Mouse (Mus musculus) lung, postnatal 25 days (tissue): Measurements from ENCODE around the gene Mtmr12.
"Not testable (repeated sequence)": the region's sequence is repeated elsewhere in the genome, so short reads cannot be mapped to it uniquely, and the experiment has no call there.

Experiments used
- DNase-seq: peaks from one replicate; pipeline ENCODE4 v3.0.0; 2022; ENCODE audit warnings: low spot score

The Mtmr12 gene

DNA sequence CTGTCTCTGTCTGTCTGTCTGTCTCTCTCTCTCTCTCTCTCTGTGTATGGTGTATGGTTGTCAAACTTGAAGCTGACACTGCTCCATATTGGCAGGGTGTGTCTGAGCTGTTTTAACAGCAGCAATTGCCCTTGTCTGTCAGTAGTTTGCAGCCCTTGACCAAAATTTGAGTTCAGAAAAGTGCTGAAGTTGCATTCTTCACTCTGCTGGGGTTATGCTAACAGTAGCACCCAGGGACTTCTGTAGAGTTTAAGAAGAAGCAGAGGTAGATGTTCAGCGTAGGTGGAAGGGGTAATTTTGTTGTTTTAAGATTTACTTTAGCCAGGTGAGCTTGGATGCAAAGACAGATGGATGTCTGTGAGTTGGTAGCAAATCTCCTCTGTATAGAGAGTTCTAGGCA, 7.4 kb downstream of the Mtmr12 start:
- DNase-seq, result no peak

- no peak for DNase-seq
These were observed 9.9 kb downstream of the Mtmr12 start for GRCm38 (mm10) chr15:12214531-12215414.

- no peak for DNase-seq
These were observed 10.5 kb downstream of the Mtmr12 start for GRCm38 (mm10) chr15:12215415-12215718.

DNA sequence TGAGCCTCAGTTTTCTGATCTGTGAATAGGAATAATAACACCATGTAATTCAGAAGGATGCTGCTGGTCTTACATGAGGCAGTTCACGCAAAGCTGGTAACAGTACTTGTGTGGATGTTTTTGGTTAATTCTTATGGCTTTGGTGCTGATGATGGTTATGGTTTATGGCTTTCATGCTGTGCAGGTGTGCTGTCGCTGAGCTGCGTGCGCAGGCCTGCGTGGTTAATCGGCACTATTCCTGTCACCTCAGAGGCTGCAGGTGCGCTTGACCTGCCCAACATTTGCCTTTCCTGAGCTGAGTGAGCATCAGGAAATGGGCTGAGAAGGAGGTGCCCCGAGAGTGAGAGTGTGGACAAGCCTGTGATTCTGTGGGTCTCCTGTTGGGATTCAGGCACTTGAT, 11.3 kb downstream of the Mtmr12 start:
- no peak for DNase-seq

DNA sequence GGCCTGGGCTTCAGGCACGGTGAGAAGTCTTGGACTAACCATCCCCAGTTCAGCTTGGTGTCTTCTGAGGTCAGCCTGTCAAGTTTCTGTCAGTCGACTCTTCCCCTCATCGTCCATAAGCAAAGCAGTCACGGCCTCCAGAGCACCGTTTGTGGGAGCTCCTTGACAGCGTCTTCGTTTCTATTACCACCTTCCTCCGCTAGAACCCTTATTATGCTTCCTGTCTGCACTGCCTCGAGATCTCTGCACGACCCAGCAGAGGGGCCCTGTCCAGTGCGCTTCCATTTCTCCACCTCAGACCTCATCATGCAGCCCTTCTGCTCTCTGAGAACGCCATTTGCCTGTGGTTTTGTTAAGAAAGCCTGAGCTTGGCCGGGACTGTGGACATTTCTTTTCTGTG, 12.0 kb downstream of the Mtmr12 start:
- DNase-seq, result no peak

DNA sequence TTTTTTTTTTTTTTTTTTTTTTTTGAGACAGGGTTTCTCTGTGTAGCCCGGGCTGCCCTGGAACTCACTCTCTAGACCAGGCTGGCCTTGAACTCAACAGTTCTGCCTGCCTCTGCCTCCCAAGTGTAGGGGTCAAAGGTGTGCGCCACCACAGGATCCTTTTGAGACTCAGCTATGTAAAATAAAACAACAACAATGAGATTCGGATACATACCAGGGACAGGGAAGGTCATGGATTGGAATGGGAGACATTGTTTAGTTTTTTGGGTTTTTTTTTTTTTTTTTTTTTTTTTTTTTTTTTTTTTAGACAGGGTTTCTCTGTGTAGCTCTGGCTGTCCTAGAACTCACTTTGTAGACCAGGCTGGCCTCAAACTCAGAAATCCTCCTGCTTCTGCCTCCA, 12.5 kb downstream of the Mtmr12 start:
- not testable (repeated sequence) for DNase-seq

DNA sequence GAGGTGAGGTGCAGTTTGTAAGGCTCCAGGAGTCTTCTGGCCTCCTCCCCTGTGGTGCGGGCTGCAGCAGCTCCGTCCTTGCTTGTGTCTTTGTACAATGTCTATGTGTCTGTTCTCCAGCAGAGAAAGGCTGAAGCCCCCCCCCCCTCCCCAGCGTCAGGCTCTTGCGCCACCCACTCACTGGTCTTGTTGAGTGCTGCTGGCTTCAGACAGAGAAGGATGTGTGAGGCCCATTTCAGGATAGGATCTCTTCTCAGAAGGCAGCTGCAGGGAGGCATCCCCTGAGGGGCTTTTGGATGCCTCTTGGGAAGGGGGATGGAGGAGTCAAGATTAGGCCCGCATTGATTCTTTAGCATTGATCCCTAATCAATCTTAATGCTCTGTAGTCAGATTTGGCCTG, 13.0 kb downstream of the Mtmr12 start:
- DNase-seq, result no peak

DNA sequence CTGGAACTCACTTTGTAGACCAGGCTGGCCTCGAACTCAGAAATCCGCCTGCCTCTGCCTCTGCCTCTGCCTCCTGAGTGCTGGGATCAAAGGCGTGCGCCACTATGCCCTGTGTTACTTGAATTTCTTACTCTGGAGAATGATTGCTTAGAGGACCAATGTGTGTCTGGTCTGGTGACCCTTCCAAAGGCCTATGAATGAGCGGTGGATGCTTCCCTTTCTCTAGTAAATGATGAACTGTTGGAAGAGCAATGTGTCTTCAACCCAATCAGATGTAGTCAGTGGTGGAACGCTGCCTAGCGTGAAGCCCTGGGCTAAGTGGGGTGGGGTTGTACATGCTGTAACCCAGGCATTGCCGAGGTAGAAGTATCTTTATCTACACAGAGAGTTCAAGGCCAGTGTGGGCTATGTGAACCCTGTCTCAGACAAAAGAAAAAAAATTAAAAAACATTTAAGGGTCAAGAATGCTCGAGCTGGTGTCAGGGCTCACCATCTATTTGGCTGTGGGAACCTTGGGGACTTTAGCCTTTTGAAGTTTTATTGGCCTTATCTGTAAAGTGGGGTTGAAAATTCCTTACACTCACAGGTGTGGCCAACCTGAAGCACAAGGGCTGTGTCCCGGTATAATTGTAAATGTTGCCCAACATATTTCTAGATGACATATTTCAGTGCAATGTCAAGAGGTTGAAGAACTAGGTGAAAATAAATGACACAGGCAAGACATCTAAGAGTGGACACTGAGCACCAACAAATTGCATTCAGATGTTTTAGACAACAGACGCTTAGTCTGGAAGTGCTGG, 14.0 kb downstream of the Mtmr12 start:
- peak; percentile 51 for DNase-seq

- DNase-seq, result no peak
These were observed 16.3 kb downstream of the Mtmr12 start for GRCm38 (mm10) chr15:12221131-12221530.

DNA sequence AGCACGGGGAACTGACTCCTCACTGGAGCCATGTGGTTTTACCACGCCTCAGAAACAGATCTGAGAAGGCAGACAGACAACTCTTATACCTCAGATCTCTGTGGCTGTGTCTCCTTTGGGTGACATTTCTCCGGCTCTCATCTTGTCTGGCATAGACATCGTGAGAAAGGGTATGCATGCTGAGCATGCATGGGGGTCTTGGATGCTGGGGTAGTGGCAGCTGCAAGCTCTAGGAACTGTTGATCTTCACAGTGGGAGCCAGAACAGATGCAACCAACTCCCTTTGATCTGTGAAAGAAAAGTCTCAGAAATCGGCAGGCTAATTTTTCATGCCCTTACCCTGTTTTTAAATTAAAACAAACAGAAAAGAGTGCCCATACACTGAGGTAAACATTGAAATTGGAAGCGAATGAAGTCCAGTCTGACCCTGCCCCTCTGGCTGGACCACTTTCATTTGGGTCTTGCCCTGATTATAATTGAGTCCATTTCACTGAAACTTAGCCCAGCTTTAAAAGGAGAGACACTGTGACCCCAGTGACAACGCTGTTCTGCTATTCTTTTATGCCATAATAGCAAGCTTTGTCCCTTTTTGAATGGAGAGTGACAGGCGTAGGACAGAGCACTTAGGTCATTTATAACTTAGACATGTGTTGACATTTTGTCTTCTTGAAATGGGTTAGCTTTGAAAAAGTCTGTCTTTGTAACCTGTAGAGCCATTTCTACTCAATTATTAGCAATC, 17.9 kb downstream of the Mtmr12 start:
- no peak for DNase-seq

- DNase-seq, result no peak
These were observed 18.6 kb downstream of the Mtmr12 start for GRCm38 (mm10) chr15:12223393-12223792.

DNA sequence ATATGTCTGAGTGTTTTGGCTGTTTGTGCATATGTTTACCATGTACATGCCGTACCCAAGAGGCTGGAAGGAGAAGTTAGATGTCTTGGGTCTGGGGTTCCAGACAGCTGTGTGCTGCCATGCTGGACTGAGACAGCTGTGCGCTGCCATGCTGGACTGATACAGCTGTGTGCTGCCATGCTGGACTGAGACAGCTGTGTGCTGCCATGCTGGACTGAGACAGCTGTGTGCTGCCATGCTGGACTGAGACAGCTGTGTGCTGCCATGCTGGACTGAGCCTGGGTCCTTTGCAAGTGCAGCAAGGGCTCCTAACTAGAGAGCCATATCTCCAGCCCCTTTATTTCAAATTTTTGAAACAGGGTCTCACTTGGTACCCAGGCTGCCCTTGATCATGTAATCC, 19.4 kb downstream of the Mtmr12 start:
- no peak for DNase-seq

DNA sequence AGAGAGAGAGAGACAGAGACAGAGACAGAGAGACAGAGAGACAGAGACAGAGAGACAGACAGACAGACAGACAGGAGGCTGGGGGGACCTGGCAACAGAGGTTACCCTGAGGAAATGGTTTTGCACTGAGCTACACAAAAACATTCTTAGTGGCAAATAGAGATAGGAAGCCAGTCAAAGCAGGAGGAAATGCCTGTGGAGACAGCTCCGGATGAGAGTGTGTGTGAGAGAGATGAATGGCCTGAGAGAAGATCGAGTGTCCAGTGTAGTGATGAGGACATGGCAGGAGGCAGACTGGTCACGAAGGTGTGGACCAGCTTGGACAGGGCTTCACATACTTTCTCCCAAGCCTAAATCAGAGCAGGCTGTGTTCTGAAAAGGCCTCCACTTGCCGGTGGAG, 20.2 kb downstream of the Mtmr12 start:
- DNase-seq, result no peak

GRCm38 (mm10) chr15:12226908-12227307, 22.1 kb downstream of the Mtmr12 start:
- DNase-seq, result no peak

GRCm38 (mm10) chr15:12227355-12227754, 22.5 kb downstream of the Mtmr12 start:
- DNase-seq, result no peak

DNA sequence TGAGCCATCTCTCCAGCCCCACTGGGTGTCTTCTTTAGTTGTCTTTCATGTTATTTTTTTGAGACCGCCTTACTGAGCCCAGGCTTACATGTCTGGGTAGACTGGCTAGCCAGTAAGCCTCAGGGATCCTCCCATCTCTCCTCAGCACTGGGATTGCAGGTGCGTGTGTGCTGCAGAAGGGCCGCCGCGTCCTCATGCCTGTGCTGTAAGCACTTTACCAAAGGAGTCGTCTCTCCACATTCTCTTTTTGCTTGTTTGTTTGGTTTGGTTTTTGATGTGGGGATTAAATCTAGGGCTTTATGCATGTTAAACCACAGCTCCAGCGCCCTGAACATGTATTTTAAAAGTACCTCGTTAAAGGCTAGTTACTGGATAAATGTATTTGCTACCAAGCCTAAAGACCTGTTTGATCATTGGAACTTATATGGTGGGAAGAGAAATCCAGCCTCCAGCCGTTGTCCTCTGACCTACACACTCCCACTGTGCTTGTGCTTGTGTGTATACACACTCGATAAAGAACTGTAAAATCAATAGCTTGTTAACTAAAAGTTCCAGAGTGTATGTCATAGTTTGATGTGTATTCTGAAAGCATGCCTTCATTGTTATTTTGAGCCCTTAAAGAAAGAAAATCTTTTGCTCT, 24.9 kb downstream of the Mtmr12 start:
- no peak for DNase-seq

DNA sequence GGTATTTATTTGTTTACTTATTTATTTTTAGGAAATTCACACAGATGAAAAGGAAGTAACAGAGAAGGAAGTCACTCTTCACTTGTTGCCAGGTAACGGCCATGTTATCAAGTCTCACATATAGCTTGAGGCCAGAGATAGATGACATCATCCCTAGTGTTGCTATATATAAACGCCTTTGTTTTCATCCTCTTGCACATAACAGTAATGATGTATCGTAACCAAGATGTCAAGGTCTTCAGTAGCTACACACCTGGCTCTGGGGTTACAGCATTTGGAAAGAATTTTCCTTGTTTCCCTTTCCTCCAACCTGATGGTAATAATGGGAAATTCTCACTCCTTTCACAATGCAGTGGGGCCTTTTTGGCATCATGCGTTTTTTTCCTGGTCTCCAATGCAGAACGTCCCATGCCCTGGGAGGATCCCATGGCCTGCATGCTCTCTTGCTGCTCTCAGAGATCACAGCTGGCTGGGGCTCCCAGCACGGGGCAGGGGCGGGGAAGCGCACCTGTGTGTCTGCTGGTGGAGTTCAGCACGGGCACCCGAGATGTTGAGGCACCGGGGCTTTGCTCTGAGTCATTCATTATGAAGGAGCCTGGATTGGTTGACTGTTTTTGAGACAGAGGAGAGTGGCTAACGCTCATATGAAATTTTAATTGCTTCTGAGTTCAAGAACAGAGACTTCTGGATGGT, 25.6 kb downstream of the Mtmr12 start:
- DNase-seq, result peak; percentile 28

GRCm38 (mm10) chr15:12231462-12231861, 26.6 kb downstream of the Mtmr12 start:
- no peak for DNase-seq

DNA sequence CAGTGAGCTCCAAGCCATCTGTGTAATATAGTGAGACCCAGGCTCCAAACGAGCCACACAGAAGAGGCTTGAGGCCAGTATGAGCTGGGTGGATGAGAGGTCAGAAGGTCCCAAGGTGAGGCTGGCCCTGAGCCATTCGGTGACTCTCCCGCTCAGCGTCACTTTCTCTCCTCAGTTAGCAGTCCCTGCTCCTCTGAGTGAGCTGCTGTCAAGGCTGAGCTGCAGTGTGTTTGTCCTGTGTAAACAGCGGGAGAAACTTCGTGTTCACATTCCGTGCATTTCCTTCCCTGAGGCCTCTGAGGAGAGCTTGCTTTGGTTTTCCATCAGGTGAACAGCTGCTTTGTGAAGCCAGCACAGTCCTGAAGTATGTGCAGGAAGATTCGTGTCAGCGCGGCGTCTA, 27.6 kb downstream of the Mtmr12 start:
- DNase-seq, result peak; percentile 69

GRCm38 (mm10) chr15:12233021-12233420, 28.2 kb downstream of the Mtmr12 start:
- DNase-seq, result no peak

GRCm38 (mm10) chr15:12235559-12235958, 30.7 kb downstream of the Mtmr12 start:
- no peak for DNase-seq

- DNase-seq, result no peak
These were observed 31.2 kb downstream of the Mtmr12 start for GRCm38 (mm10) chr15:12235983-12236382.
